Mouse (Mus musculus) thymus, adult 2 months (tissue): ENCODE data around the gene Ptk6.

Experiments used
- CTCF ChIP-seq: fragments of 200-500 bp; IDR thresholded peaks from 2 replicates; pipeline ENCODE4 v1.5.1; 2012; ENCODE audit warnings: mild to moderate bottlenecking, control low read depth, low read length, moderate library complexity, borderline replicate concordance; ENCODE audit not compliant: control insufficient read depth, poor library complexity, insufficient read depth; ENCODE audit errors: extremely low read depth
- POLR2A ChIP-seq: fragments of 200-500 bp; IDR thresholded peaks from 2 replicates; pipeline ENCODE4 v1.6.1; 2012; ENCODE audit warnings: mild to moderate bottlenecking, low read length, control low read depth, moderate library complexity; ENCODE audit not compliant: control insufficient read depth, poor library complexity, insufficient read depth; ENCODE audit errors: extremely low read depth

DNA sequence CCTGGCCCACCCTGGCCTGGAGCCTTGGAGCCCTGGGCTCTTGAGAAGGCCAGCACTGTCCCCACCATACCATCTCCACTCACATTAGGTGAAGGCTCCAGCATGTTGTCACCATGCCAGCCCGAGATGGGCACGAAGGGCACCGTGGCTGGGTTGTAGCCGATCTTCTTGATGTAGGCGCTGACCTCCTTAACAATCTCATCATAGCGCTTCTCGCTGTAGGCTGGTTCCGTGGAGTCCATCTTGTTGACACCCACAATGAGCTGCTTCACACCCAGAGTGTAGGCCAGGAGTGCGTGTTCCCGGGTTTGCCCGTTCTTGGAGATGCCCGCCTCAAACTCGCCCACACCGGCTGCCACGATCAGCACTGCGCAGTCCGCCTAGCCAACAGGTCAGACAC lies 49.9 kb downstream of the Ptk6 start:
- TF ChIP-seq CTCF = no peak
- TF ChIP-seq POLR2A = no peak
